Mouse (Mus musculus): Measurements from ENCODE around the gene Olfr1396. TPM values are rescaled to one million over a fixed set of nuclear protein-coding genes. Genes with fewer than 3 reads are reported as not detected.
"Not testable (repeated sequence)": the region's sequence is repeated elsewhere in the genome, so short reads cannot be mapped to it uniquely, and the experiment has no call there.

Gene Olfr1396
- polyA plus RNA-seq, 1 experiment from 2014 or later = 0.04 TPM

- peak overlapping the region; percentile 38 for H3K4me2 ChIP-seq (replicated peaks)
- peaks cover 7% of the 10 kb centered on the region; the same call in 1 of the 2 replicates for H3K4me1 ChIP-seq
- H3K9me3 ChIP-seq = no peaks in the 10 kb centered on the region
- no peak overlapping the region for H3K4me3 ChIP-seq
- no peaks in the 10 kb centered on the region for H3K36me3 ChIP-seq
- WGBS = 44% methylated on average over 22 of the region's 22 CpGs
- H3K9ac ChIP-seq = no peak overlapping the region
- no peak overlapping the region for H3K27ac ChIP-seq
- 0 out of 2 replicates have a peak, but pooled peaks cover 2% of the 10 kb centered on the region for H3K27me3 ChIP-seq
- 0 out of 2 replicates have a peak, but pooled peaks have one; percentile 28 for ATAC-seq (ENCODE audit: low FRiP score, low read depth)
These were observed 26.7 kb downstream of the Olfr1396 start for GRCm38 (mm10) chr11:49087830-49088616.

- H3K27ac ChIP-seq = no peak overlapping the region
- no peak overlapping the region for H3K4me2 ChIP-seq (replicated peaks)
- H3K4me1 ChIP-seq = peaks cover 7% of the 10 kb centered on the region; the same call in 1 of the 2 replicates
- H3K9ac ChIP-seq = no peak overlapping the region
- no peaks in the 10 kb centered on the region for H3K36me3 ChIP-seq
- no peak for ATAC-seq (ENCODE audit: low FRiP score, low read depth)
- no peak overlapping the region for H3K4me3 ChIP-seq
- WGBS = 77% methylated on average over 6 of the region's 6 CpGs
- 0 out of 2 replicates have a peak, but pooled peaks cover 2% of the 10 kb centered on the region for H3K27me3 ChIP-seq
- no peaks in the 10 kb centered on the region for H3K9me3 ChIP-seq
These were observed 27.8 kb downstream of the Olfr1396 start for GRCm38 (mm10) chr11:49086858-49087361.

GRCm38 (mm10) chr11:49084875-49085274 is 29.8 kb downstream of the Olfr1396 start:
- Histone ChIP-seq H3K27ac (no peak overlapping the region), H3K9ac (no peak overlapping the region), H3K4me3 (no peak overlapping the region), H3K4me1 (peaks cover 7% of the 10 kb centered on the region; the same call in 1 of the 2 replicates), H3K27me3 (0 out of 2 replicates have a peak, but pooled peaks cover 2% of the 10 kb centered on the region), H3K4me2 (replicated peaks) (no peak overlapping the region), H3K36me3 (no peaks in the 10 kb centered on the region), H3K9me3 (no peaks in the 10 kb centered on the region)
- WGBS = 42% methylated on average over 3 of the region's 3 CpGs
- no peak for ATAC-seq (ENCODE audit: low FRiP score, low read depth)

- Histone ChIP-seq H3K4me3 (no peak overlapping the region), H3K27me3 (0 out of 2 replicates have a peak, but pooled peaks cover 2% of the 10 kb centered on the region), H3K9me3 (no peaks in the 10 kb centered on the region), H3K36me3 (no peaks in the 10 kb centered on the region), H3K27ac (no peak overlapping the region), H3K4me1 (peaks cover 7% of the 10 kb centered on the region; the same call in 1 of the 2 replicates), H3K9ac (no peak overlapping the region), H3K4me2 (replicated peaks) (no peak overlapping the region)
- ATAC-seq (ENCODE audit: low FRiP score, low read depth) = no peak
- WGBS = 82% methylated on average over 1 of the region's 1 CpGs
These were observed 30.3 kb downstream of the Olfr1396 start for GRCm38 (mm10) chr11:49084385-49084784.

GRCm38 (mm10) chr11:49083808-49084207 is 30.9 kb downstream of the Olfr1396 start:
- Histone ChIP-seq H3K9ac (no peak overlapping the region), H3K4me3 (no peak overlapping the region), H3K4me1 (peaks cover 7% of the 10 kb centered on the region; the same call in 1 of the 2 replicates), H3K27ac (no peak overlapping the region), H3K9me3 (no peaks in the 10 kb centered on the region), H3K36me3 (no peaks in the 10 kb centered on the region), H3K27me3 (0 out of 2 replicates have a peak, but pooled peaks cover 2% of the 10 kb centered on the region), H3K4me2 (replicated peaks) (no peak overlapping the region)
- WGBS = 80% methylated on average over 3 of the region's 3 CpGs
- no peak for ATAC-seq (ENCODE audit: low FRiP score, low read depth)

GRCm38 (mm10) chr11:49083146-49083545 is 31.5 kb downstream of the Olfr1396 start:
- Histone ChIP-seq H3K9me3 (no peaks in the 10 kb centered on the region), H3K9ac (no peak overlapping the region), H3K27me3 (0 out of 2 replicates have a peak, but pooled peaks cover 2% of the 10 kb centered on the region), H3K4me2 (replicated peaks) (no peak overlapping the region), H3K27ac (no peak overlapping the region), H3K36me3 (no peaks in the 10 kb centered on the region), H3K4me3 (no peak overlapping the region), H3K4me1 (peaks cover 4% of the 10 kb centered on the region; the same call in 1 of the 2 replicates)
- WGBS = 89% methylated on average over 1 of the region's 1 CpGs
- no peak for ATAC-seq (ENCODE audit: low FRiP score, low read depth)

- 73% methylated on average over 3 of the region's 3 CpGs for WGBS
- H3K4me1 ChIP-seq = no peaks in the 10 kb centered on the region
These were observed 32.8 kb downstream of the Olfr1396 start for GRCm38 (mm10) chr11:49081886-49082285.

GRCm38 (mm10) chr11:49081356-49081755 is 33.3 kb downstream of the Olfr1396 start:
- H3K36me3 ChIP-seq = no peaks in the 10 kb centered on the region
- WGBS = 83% methylated on average over 4 of the region's 4 CpGs
- no peak for ATAC-seq (ENCODE audit: low FRiP score, low read depth)
- no peaks in the 10 kb centered on the region for H3K4me1 ChIP-seq
- no peak overlapping the region for H3K27ac ChIP-seq
- no peak overlapping the region for H3K4me3 ChIP-seq
- no peak overlapping the region for H3K9ac ChIP-seq
- no peak overlapping the region for H3K4me2 ChIP-seq (replicated peaks)
- H3K9me3 ChIP-seq = no peaks in the 10 kb centered on the region
- no peaks in the 10 kb centered on the region for H3K27me3 ChIP-seq

More at GRCm38 (mm10) chr11:49081886-49082285, 32.8 kb downstream of the Olfr1396 start:
- no peak overlapping the region for H3K4me3 ChIP-seq
- no peaks in the 10 kb centered on the region for H3K36me3 ChIP-seq
- no peak overlapping the region for H3K27ac ChIP-seq
- H3K27me3 ChIP-seq = no peaks in the 10 kb centered on the region
- H3K9me3 ChIP-seq = no peaks in the 10 kb centered on the region
- no peak overlapping the region for H3K4me2 ChIP-seq (replicated peaks)
- ATAC-seq (ENCODE audit: low FRiP score, low read depth) = no peak
- no peak overlapping the region for H3K9ac ChIP-seq

GRCm38 (mm10) chr11:49080636-49081035 is 34.0 kb downstream of the Olfr1396 start:
- H3K4me1 ChIP-seq = no peaks in the 10 kb centered on the region
- no peaks in the 10 kb centered on the region for H3K9me3 ChIP-seq
- no peak overlapping the region for H3K27ac ChIP-seq
- ATAC-seq (ENCODE audit: low FRiP score, low read depth) = no peak
- no peaks in the 10 kb centered on the region for H3K36me3 ChIP-seq
- H3K4me2 ChIP-seq (replicated peaks) = no peak overlapping the region
- no peaks in the 10 kb centered on the region for H3K27me3 ChIP-seq
- WGBS = 83% methylated on average over 1 of the region's 1 CpGs
- H3K4me3 ChIP-seq = no peak overlapping the region
- H3K9ac ChIP-seq = no peak overlapping the region

GRCm38 (mm10) chr11:49078719-49079118 is 36.0 kb downstream of the Olfr1396 start:
- Histone ChIP-seq H3K9me3 (no peaks in the 10 kb centered on the region), H3K9ac (no peak overlapping the region), H3K4me2 (replicated peaks) (no peak overlapping the region), H3K4me3 (no peak overlapping the region), H3K4me1 (no peaks in the 10 kb centered on the region), H3K27me3 (no peaks in the 10 kb centered on the region), H3K36me3 (no peaks in the 10 kb centered on the region), H3K27ac (no peak overlapping the region)
- WGBS = 84% methylated on average over 3 of the region's 3 CpGs
- ATAC-seq (ENCODE audit: low FRiP score, low read depth) = no peak

- 72% methylated on average over 1 of the region's 1 CpGs for WGBS
- Histone ChIP-seq H3K9ac (no peak overlapping the region), H3K4me1 (no peaks in the 10 kb centered on the region), H3K9me3 (no peaks in the 10 kb centered on the region), H3K27ac (no peak overlapping the region), H3K4me2 (replicated peaks) (no peak overlapping the region), H3K27me3 (no peaks in the 10 kb centered on the region), H3K4me3 (no peak overlapping the region), H3K36me3 (no peaks in the 10 kb centered on the region)
- no peak for ATAC-seq (ENCODE audit: low FRiP score, low read depth)
These were observed 37.7 kb downstream of the Olfr1396 start for GRCm38 (mm10) chr11:49077012-49077411.

GRCm38 (mm10) chr11:49076001-49076757 is 38.5 kb downstream of the Olfr1396 start, which contains the start of gene Ifi47:
Gene Ifi47, plus strand, starts transcription at chr11:49076587.
- not testable (repeated sequence) for H3K4me1 ChIP-seq; H3K9ac ChIP-seq; H3K27ac ChIP-seq; ATAC-seq (ENCODE audit: low FRiP score, low read depth); H3K9me3 ChIP-seq; H3K36me3 ChIP-seq; H3K4me2 ChIP-seq (replicated peaks); H3K4me3 ChIP-seq; H3K27me3 ChIP-seq
- WGBS = 80% methylated on average over 6 of the region's 6 CpGs

Data from limb, embryonic 13.5 days (tissue).